Mouse (Mus musculus) heart, postnatal 36 days (tissue): ENCODE results near the gene Bdkrb2. TPM values are rescaled to one million over a fixed set of nuclear protein-coding genes. Genes with fewer than 3 reads are reported as not detected.

Source experiments
- DNase-seq, 2 experiments: peaks; one replicate each; pipeline ENCODE4 v3.0.0; 2021 to 2022
- intact Hi-C: fragments of 180-260 bp; cut with DNase I; formaldehyde crosslinking; loops from one replicate; pipeline ENCODE4 v1.15.1; 2025
- total RNA-seq, 2 experiments: library from RNA; stranded (reverse); gene quantifications; 2 replicates each; pipeline ENCODE4 v1.2.3; 2021

Gene Bdkrb2
- under 1 TPM; 0.38 to 0.56 TPM for total RNA-seq

GRCm38 (mm10) chr12:105562936-105563680 is at the start of gene Bdkrb2:
Bdkrb2 (plus strand) TSS chr12:105563226.
- intact Hi-C loops: loop anchor here (2.0 kb wide), 1 partner anchor 40 kb away; no protein-coding TSS in a partner anchor
- DNase-seq: peak in 1 of 2 experiments; percentile 54

- intact Hi-C loops: no loop called here
- no peak for DNase-seq
Measured at GRCm38 (mm10) chr12:105514111-105514510, 48.9 kb upstream of the Bdkrb2 start.

GRCm38 (mm10) chr12:105517026-105517675 is 45.9 kb upstream of the Bdkrb2 start:
- DNase-seq: no peak
- intact Hi-C loops: no loop called here

GRCm38 (mm10) chr12:105519851-105520250 is 43.2 kb upstream of the Bdkrb2 start:
- no peak for DNase-seq
- intact Hi-C loops: no loop called here

- intact Hi-C loops: no loop called here
- DNase-seq: no peak
Measured at GRCm38 (mm10) chr12:105521170-105521762, 41.8 kb upstream of the Bdkrb2 start.

- DNase-seq: no peak
- intact Hi-C loops: loop anchor here (2.0 kb wide), 1 partner anchor 39 kb away; the partner anchor contains the start of gene Bdkrb2
Measured at GRCm38 (mm10) chr12:105523737-105524136, 39.3 kb upstream of the Bdkrb2 start.

GRCm38 (mm10) chr12:105526186-105526585 is 36.8 kb upstream of the Bdkrb2 start:
- no peak for DNase-seq
- intact Hi-C loops: no loop called here

- intact Hi-C loops: no loop called here
Measured at GRCm38 (mm10) chr12:105526829-105527228, 36.2 kb upstream of the Bdkrb2 start.

GRCm38 (mm10) chr12:105529545-105529944 is 33.5 kb upstream of the Bdkrb2 start:
- DNase-seq: peak in 1 of 2 experiments; percentile 35

More at GRCm38 (mm10) chr12:105526829-105527228, 36.2 kb upstream of the Bdkrb2 start:
- DNase-seq: peak; percentile 56 to 60

GRCm38 (mm10) chr12:105531724-105532371 is 31.2 kb upstream of the Bdkrb2 start:
- DNase-seq: peak in 1 of 2 experiments; percentile 14
- intact Hi-C loops: no loop called here

More at GRCm38 (mm10) chr12:105529545-105529944, 33.5 kb upstream of the Bdkrb2 start:
- intact Hi-C loops: no loop called here

- intact Hi-C loops: no loop called here
Measured at GRCm38 (mm10) chr12:105534842-105535241, 28.2 kb upstream of the Bdkrb2 start.

GRCm38 (mm10) chr12:105535968-105536760 is 26.9 kb upstream of the Bdkrb2 start:
- DNase-seq: no peak
- intact Hi-C loops: no loop called here

More at GRCm38 (mm10) chr12:105534842-105535241, 28.2 kb upstream of the Bdkrb2 start:
- no peak for DNase-seq

- intact Hi-C loops: no loop called here
- DNase-seq: no peak
Measured at GRCm38 (mm10) chr12:105537162-105537561, 25.9 kb upstream of the Bdkrb2 start.

GRCm38 (mm10) chr12:105539649-105540048 is 23.4 kb upstream of the Bdkrb2 start:
- intact Hi-C loops: no loop called here
- no peak for DNase-seq

GRCm38 (mm10) chr12:105541590-105542402 is 21.2 kb upstream of the Bdkrb2 start:
- no peak for DNase-seq
- intact Hi-C loops: no loop called here

GRCm38 (mm10) chr12:105542513-105542912 is 20.5 kb upstream of the Bdkrb2 start:
- intact Hi-C loops: no loop called here
- DNase-seq: no peak

GRCm38 (mm10) chr12:105543176-105543575 is 19.9 kb upstream of the Bdkrb2 start:
- no peak for DNase-seq

GRCm38 (mm10) chr12:105543751-105544150 is 19.3 kb upstream of the Bdkrb2 start:
- DNase-seq: no peak
- intact Hi-C loops: no loop called here

More at GRCm38 (mm10) chr12:105543176-105543575, 19.9 kb upstream of the Bdkrb2 start:
- intact Hi-C loops: no loop called here

- no peak for DNase-seq
- intact Hi-C loops: no loop called here
Measured at GRCm38 (mm10) chr12:105544872-105545271, 18.2 kb upstream of the Bdkrb2 start.
